Mouse (Mus musculus) testis, postnatal 14 days (tissue): Measurements from ENCODE around the gene Atp23.
A peak's percentile ranks its signal among the peaks of the same experiment; 100 is the strongest.

Source experiments
- DNase-seq: peaks from one replicate; pipeline ENCODE4 v3.0.0; 2021; ENCODE audit warnings: low spot score

Atp23 gene

GRCm38 (mm10) chr10:126900821-126901487 lies at the start of gene Atp23:
Gene Atp23 (minus strand): TSS chr10:126901355.
- DNase-seq, result peak; percentile 89

- DNase-seq, result no peak
Measured at GRCm38 (mm10) chr10:126950572-126950971, 49.4 kb upstream of the Atp23 start.

GRCm38 (mm10) chr10:126949824-126950223 lies 48.7 kb upstream of the Atp23 start:
- no peak for DNase-seq

GRCm38 (mm10) chr10:126945531-126945930 lies 44.4 kb upstream of the Atp23 start:
- DNase-seq, result no peak

GRCm38 (mm10) chr10:126940949-126941348 lies 39.8 kb upstream of the Atp23 start:
- DNase-seq, result no peak

GRCm38 (mm10) chr10:126935556-126936381 lies 34.6 kb upstream of the Atp23 start:
- DNase-seq, result no peak

- no peak for DNase-seq
Measured at GRCm38 (mm10) chr10:126935121-126935520, 34.0 kb upstream of the Atp23 start.

- no peak for DNase-seq
Measured at GRCm38 (mm10) chr10:126934561-126934960, 33.4 kb upstream of the Atp23 start.

- no peak for DNase-seq
Measured at GRCm38 (mm10) chr10:126931760-126932139, 30.6 kb upstream of the Atp23 start.

GRCm38 (mm10) chr10:126931123-126931759 lies 30.1 kb upstream of the Atp23 start:
- no peak for DNase-seq

- peak; percentile 59 for DNase-seq
Measured at GRCm38 (mm10) chr10:126930270-126931121, 29.3 kb upstream of the Atp23 start.

- no peak for DNase-seq
Measured at GRCm38 (mm10) chr10:126929543-126929942, 28.4 kb upstream of the Atp23 start.

GRCm38 (mm10) chr10:126928819-126929206 lies 27.7 kb upstream of the Atp23 start:
- peak; percentile 44 for DNase-seq

- peak; percentile 58 for DNase-seq
Measured at GRCm38 (mm10) chr10:126928011-126928818, 27.1 kb upstream of the Atp23 start.

- no peak for DNase-seq
Measured at GRCm38 (mm10) chr10:126927101-126927961, 26.2 kb upstream of the Atp23 start.

GRCm38 (mm10) chr10:126925391-126925790 lies 24.2 kb upstream of the Atp23 start:
- no peak for DNase-seq

GRCm38 (mm10) chr10:126924087-126924486 lies 22.9 kb upstream of the Atp23 start:
- DNase-seq, result no peak

GRCm38 (mm10) chr10:126920220-126920619 lies 19.1 kb upstream of the Atp23 start:
- DNase-seq, result no peak

GRCm38 (mm10) chr10:126919067-126919466 lies 17.9 kb upstream of the Atp23 start:
- peak; percentile 82 for DNase-seq

GRCm38 (mm10) chr10:126914288-126914687 lies 13.1 kb upstream of the Atp23 start:
- no peak for DNase-seq
